Mouse (Mus musculus) heart, postnatal 0 days (tissue): Measurements from ENCODE around the gene Zfp950.

Experiments
- CTCF ChIP-seq: IDR thresholded peaks from 2 replicates; pipeline ENCODE4 v1.5.1; 2016; ENCODE audit warnings: antibody characterized with exemption, control low read depth, low read depth
- EP300 ChIP-seq: IDR thresholded peaks from 2 replicates; pipeline ENCODE4 v1.6.1; 2016; ENCODE audit warnings: antibody characterized with exemption, low read depth

DNA sequence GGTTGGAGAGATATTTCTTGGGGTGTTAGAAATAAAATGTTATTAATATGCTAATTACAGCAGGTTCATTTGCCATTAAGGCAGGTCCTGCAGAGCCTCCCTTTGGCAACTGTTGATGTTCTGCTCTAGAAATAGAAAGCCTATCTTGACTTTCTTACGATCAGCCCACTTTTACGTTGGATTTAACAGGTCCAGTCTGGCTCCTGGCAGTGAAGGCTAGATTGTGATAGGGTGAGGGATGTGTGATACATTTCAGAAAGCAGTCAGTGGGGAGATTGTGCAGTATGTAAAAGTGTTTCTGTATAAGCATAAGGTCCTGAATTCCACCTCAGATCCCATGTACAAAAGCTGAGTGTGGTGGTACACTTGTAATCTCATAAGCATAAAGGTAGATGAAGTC, 131.4 kb downstream of the Zfp950 start:
- TF ChIP-seq CTCF, result no peak
- no peak for TF ChIP-seq EP300
